Mouse (Mus musculus) kidney, adult 2 months (tissue): ENCODE results near the gene Gpr4.

Experiments used
- CTCF ChIP-seq: fragments of 200-500 bp; conservative IDR thresholded peaks from 2 replicates; pipeline ENCODE4 v1.5.1; 2011; ENCODE audit warnings: low read depth, mild to moderate bottlenecking, control low read depth, low read length, moderate library complexity, mixed read lengths; ENCODE audit not compliant: insufficient read depth, insufficient read length
- POLR2A ChIP-seq: fragments of 200-500 bp; IDR thresholded peaks from one replicate; pipeline ENCODE4 v1.6.1; 2011; ENCODE audit warnings: low read depth, low read length, control low read depth

GRCm38 (mm10) chr7:19172874-19173273 is 39.5 kb upstream of the Gpr4 start:
- TF ChIP-seq CTCF: peak; percentile 58
- TF ChIP-seq POLR2A: no peak
